Mouse (Mus musculus): ENCODE measurements around the gene Fars2.

DNA sequence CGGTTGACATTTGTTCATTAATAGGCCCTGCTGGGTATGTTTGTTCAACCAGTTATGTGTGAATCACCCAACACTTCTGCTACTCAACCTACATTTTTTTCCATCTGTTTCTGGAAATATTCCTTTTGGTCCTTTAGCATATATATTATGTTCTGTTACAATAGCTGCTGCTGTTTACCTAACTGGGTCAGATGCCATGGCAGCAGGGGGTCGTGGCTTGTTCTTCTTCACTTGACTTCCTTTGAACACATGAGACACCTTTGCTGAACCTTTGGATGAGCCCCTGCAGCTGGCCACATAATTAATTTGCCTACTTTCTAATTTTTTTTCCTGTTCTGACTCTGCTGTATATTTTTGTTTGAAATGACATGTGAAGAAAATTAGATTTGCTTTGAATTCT lies 475.1 kb downstream of the Fars2 start:
- TF ChIP-seq CTCF (IDR thresholded peaks at IDR 0.05; ENCODE audit: low read depth): no peak
- TF ChIP-seq EP300 (IDR thresholded peaks at IDR 0.05; ENCODE audit: low read depth): no peak

All from liver, postnatal 0 days (tissue).